Mouse (Mus musculus): ENCODE results near the gene Prpf19.

GRCm38 (mm10) chr19:10892201-10892600 lies 2.8 kb upstream of the Prpf19 start:
- TF ChIP-seq CTCF (IDR thresholded peaks at IDR 0.05; ENCODE audit: low read depth, low read length) = no peak
- no peak for TF ChIP-seq POLR2A (IDR thresholded peaks at IDR 0.05; ENCODE audit: extremely low read depth, insufficient read depth, low read length)

Measured in liver, adult 2 months (tissue).